Mouse (Mus musculus): ENCODE results near the gene Galr2.

- no peak for TF ChIP-seq CTCF (IDR thresholded peaks at IDR 0.05; ENCODE audit: control insufficient read depth, insufficient read depth, insufficient read length)
- no peak for TF ChIP-seq MAX (IDR thresholded peaks at IDR 0.05)
Measured at GRCm38 (mm10) chr11:116305423-116305822, 24.7 kb downstream of the Galr2 start.
